Mouse (Mus musculus) embryonic fibroblast, embryonic 13.5 days (primary cell): Measurements from ENCODE around the gene Nr1h4.

Experiments used
- CTCF ChIP-seq: IDR thresholded peaks from 2 replicates; pipeline ENCODE4 v1.5.1; 2011; ENCODE audit warnings: mild to moderate bottlenecking, control low read depth, low read length, moderate library complexity, borderline replicate concordance; ENCODE audit not compliant: insufficient read depth
- POLR2A ChIP-seq: IDR thresholded peaks from 2 replicates; pipeline ENCODE4 v1.6.1; 2011; ENCODE audit warnings: low read depth, mild to moderate bottlenecking, control low read depth, low read length, moderate library complexity

DNA sequence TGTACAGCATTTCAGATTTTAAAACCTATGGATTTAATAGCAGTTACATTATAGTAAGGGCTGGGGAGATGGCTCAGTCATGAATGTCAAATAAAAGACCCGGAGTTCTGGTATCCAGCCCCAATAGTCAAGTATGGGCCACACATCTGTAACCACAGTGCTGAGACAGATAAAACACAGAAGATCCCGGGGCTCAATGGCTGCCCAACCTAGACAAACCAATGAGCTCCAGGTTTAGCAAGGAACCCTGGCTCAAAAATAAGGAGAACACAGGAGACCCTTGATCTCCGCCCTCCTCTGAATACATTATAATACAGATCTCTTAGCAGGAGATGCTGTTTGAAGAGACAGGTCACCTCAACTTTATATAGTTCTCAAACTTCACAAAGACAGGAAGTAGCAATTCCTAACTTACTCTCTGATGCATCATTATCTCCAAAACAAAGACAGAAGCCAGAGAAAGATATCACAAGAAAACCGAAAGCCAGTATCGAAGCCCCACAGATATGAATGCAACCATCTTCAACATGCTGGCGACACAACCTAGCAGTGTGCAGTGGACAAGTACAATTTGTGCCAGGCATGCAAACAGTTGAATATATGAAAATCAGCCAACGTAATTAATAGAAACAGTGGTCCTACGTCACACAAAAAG is 110.8 kb downstream of the Nr1h4 start:
- TF ChIP-seq CTCF (no peak), POLR2A (no peak)
